Mouse (Mus musculus): ENCODE measurements around the gene Mrps11. TPM values are rescaled to one million over a fixed set of nuclear protein-coding genes. Genes with fewer than 3 reads are reported as not detected.
A peak's percentile ranks its signal among the peaks of the same experiment; 100 is the strongest.

Gene Mrps11
- 68.3 and 71.4 TPM in 2 replicates for polyA plus RNA-seq (2016; fragmentation: Nextera tagmentation; extraction: Ambion mirVana)

- no peaks in the 10 kb centered on the region for H3K27me3 ChIP-seq
- no peak within 1 kb of the TSS for H3K27ac ChIP-seq (replicated peaks)
- ATAC-seq (ENCODE audit: low FRiP score, low read depth), result peak; percentile 98
- H3K4me3 ChIP-seq, result peak within 1 kb of the TSS; percentile 94
- H3K36me3 ChIP-seq, result peaks cover 33% of the 10 kb centered on the region
- peak within 1 kb of the TSS; percentile 87 for H3K4me2 ChIP-seq (replicated peaks)
- H3K4me1 ChIP-seq, result peaks cover 14% of the 10 kb centered on the region
- peak within 1 kb of the TSS; percentile 83 for H3K9ac ChIP-seq (replicated peaks)
- H3K9me3 ChIP-seq, result no peaks in the 10 kb centered on the region
- under 1% methylated on average over 44 of the region's 44 CpGs for WGBS
Observed at GRCm38 (mm10) chr7:78782639-78783581, at the start of gene Mrps11, which contains the start of gene Mrpl46. Gene Mrps11, plus strand, starts transcription at chr7:78783119. Gene Mrpl46, minus strand, starts transcription at chr7:78783531.

GRCm38 (mm10) chr7:78737196-78737595 lies 45.7 kb upstream of the Mrps11 start:
- no peak overlapping the region for H3K4me2 ChIP-seq (replicated peaks)
- H3K9me3 ChIP-seq, result no peaks in the 10 kb centered on the region
- H3K27ac ChIP-seq (replicated peaks), result no peak overlapping the region
- H3K36me3 ChIP-seq, result no peaks in the 10 kb centered on the region
- H3K4me3 ChIP-seq, result no peak overlapping the region
- no peak overlapping the region for H3K9ac ChIP-seq (replicated peaks)
- no peaks in the 10 kb centered on the region for H3K27me3 ChIP-seq
- H3K4me1 ChIP-seq, result no peaks in the 10 kb centered on the region
- 89% methylated on average over 6 of the region's 6 CpGs for WGBS
- no peak for ATAC-seq (ENCODE audit: low FRiP score, low read depth)

GRCm38 (mm10) chr7:78737614-78738210 lies 45.2 kb upstream of the Mrps11 start, which contains the start of gene Ntrk3:
Gene Ntrk3, minus strand, starts transcription at chr7:78738012.
- H3K9ac ChIP-seq (replicated peaks), result no peak within 1 kb of the TSS
- 89% methylated on average over 5 of the region's 5 CpGs for WGBS
- H3K27me3 ChIP-seq, result no peaks in the 10 kb centered on the region
- H3K27ac ChIP-seq (replicated peaks), result no peak within 1 kb of the TSS
- ATAC-seq (ENCODE audit: low FRiP score, low read depth), result no peak
- H3K4me3 ChIP-seq, result no peak within 1 kb of the TSS
- H3K9me3 ChIP-seq, result no peaks in the 10 kb centered on the region
- no peak within 1 kb of the TSS for H3K4me2 ChIP-seq (replicated peaks)
- no peaks in the 10 kb centered on the region for H3K36me3 ChIP-seq
- no peaks in the 10 kb centered on the region for H3K4me1 ChIP-seq

DNA sequence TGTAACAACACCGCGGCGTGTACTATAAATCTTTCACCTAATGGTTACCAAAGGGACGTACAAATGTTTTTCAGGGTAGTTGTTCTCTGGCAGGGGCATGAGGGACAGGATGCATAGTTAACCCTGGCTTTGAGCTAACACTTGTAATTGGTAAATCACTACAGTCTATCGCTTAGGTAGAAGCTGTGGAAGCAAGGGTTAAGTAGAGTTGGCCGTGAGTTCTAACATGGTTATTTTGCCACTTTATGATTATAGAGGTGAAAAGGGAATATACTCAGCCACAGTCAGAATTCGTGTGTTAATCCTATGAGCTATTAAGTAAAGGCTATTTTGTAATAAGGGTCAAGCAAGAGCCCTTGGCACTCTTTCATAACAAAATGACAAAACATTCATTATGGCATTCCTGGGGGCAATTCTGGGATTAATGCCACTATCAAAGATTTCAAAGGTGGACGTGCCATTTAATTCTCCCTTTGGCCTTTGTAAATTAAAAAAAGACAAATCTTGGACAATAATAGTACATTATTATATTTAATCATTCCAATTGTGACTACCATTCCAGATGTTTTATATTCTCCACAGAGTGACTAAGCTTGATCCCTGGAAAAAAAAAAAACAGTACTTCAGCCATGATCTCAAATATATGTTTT lies 43.4 kb upstream of the Mrps11 start:
- Histone ChIP-seq H3K4me2 (replicated peaks) (no peak overlapping the region), H3K27ac (replicated peaks) (no peak overlapping the region), H3K9ac (replicated peaks) (no peak overlapping the region), H3K9me3 (no peaks in the 10 kb centered on the region), H3K4me1 (no peaks in the 10 kb centered on the region), H3K4me3 (no peak overlapping the region), H3K27me3 (no peaks in the 10 kb centered on the region), H3K36me3 (no peaks in the 10 kb centered on the region)
- no peak for ATAC-seq (ENCODE audit: low FRiP score, low read depth)
- 87% methylated on average over 8 of the region's 8 CpGs for WGBS

- no peaks in the 10 kb centered on the region for H3K4me1 ChIP-seq
- ATAC-seq (ENCODE audit: low FRiP score, low read depth), result no peak
- H3K4me3 ChIP-seq, result no peak overlapping the region
- H3K36me3 ChIP-seq, result no peaks in the 10 kb centered on the region
- H3K9me3 ChIP-seq, result no peaks in the 10 kb centered on the region
- H3K27ac ChIP-seq (replicated peaks), result no peak overlapping the region
- H3K4me2 ChIP-seq (replicated peaks), result no peak overlapping the region
- WGBS, result 85% methylated on average over 5 of the region's 5 CpGs
- no peaks in the 10 kb centered on the region for H3K27me3 ChIP-seq
- no peak overlapping the region for H3K9ac ChIP-seq (replicated peaks)
Observed at GRCm38 (mm10) chr7:78743731-78744385, 39.1 kb upstream of the Mrps11 start.

DNA sequence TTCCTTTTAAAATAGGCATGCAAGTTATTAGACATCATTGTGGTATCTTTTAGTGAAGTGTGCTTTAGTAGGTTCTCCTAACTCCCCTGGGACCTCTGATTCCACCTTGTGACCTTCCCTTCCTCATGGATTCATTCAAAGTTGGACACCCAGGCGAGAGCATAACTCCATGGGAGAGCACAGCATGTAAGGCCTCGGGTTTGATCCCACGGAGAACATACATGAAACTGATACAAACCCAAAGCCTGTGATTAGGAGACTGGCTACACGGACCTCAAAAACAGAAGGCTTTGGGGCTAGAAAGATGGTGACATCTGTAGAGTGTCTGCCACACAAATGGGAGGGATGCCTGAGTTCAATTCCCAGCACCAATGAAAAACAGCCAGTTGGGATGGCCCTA lies 30.0 kb upstream of the Mrps11 start:
- ATAC-seq (ENCODE audit: low FRiP score, low read depth), result no peak
- H3K27ac ChIP-seq (replicated peaks), result no peak overlapping the region
- WGBS, result 91% methylated on average over 4 of the region's 4 CpGs
- no peaks in the 10 kb centered on the region for H3K4me1 ChIP-seq
- no peak overlapping the region for H3K9ac ChIP-seq (replicated peaks)
- no peak overlapping the region for H3K4me2 ChIP-seq (replicated peaks)
- no peaks in the 10 kb centered on the region for H3K36me3 ChIP-seq
- no peak overlapping the region for H3K4me3 ChIP-seq
- no peaks in the 10 kb centered on the region for H3K27me3 ChIP-seq
- no peaks in the 10 kb centered on the region for H3K9me3 ChIP-seq

DNA sequence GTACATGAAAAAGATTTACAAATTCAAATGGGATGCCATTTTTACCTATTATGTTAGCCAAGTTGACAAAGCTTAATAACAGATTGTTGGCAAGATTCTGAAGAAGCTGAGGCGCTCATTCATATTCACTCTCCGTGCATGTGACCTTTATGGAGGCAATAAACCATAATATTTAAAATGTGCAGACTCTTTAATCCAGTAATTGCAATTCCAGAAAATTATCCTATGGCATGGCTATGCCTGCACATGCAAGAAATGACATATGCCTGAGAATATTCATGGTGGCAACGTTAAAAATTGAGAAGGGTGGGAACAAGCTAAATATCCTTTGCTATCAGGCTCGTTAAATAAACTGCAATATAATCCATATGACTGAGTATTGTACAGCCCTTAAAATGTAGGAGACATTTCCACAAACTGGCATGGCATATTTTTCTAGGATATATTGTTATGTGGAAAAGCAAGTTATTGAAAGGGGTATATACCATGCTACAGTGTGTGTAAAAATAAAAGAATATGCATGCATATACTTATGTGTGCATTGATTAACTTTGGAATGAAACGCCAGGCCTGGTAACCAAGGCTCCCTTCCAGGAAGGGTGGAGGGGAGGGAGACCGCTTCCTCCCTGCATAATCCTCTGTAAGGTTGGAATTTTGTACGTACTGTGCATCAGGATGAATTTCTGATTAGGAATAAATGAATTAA lies 29.0 kb upstream of the Mrps11 start:
- H3K27ac ChIP-seq (replicated peaks), result no peak overlapping the region
- no peak overlapping the region for H3K9ac ChIP-seq (replicated peaks)
- 77% methylated on average over 7 of the region's 7 CpGs for WGBS
- H3K4me3 ChIP-seq, result no peak overlapping the region
- no peaks in the 10 kb centered on the region for H3K27me3 ChIP-seq
- no peak overlapping the region for H3K4me2 ChIP-seq (replicated peaks)
- H3K9me3 ChIP-seq, result no peaks in the 10 kb centered on the region
- no peaks in the 10 kb centered on the region for H3K4me1 ChIP-seq
- ATAC-seq (ENCODE audit: low FRiP score, low read depth), result no peak
- no peaks in the 10 kb centered on the region for H3K36me3 ChIP-seq

- no peak for ATAC-seq (ENCODE audit: low FRiP score, low read depth)
- Histone ChIP-seq H3K27me3 (no peaks in the 10 kb centered on the region), H3K9me3 (no peaks in the 10 kb centered on the region), H3K27ac (replicated peaks) (no peak overlapping the region), H3K4me3 (no peak overlapping the region), H3K36me3 (no peaks in the 10 kb centered on the region), H3K4me2 (replicated peaks) (no peak overlapping the region), H3K9ac (replicated peaks) (no peak overlapping the region), H3K4me1 (no peaks in the 10 kb centered on the region)
- 54% methylated on average over 8 of the region's 8 CpGs for WGBS
Observed at GRCm38 (mm10) chr7:78754458-78755000, 28.4 kb upstream of the Mrps11 start.

- no peaks in the 10 kb centered on the region for H3K4me1 ChIP-seq
- 83% methylated on average over 3 of the region's 3 CpGs for WGBS
- no peak for ATAC-seq (ENCODE audit: low FRiP score, low read depth)
- peaks cover 4% of the 10 kb centered on the region; the same call in 1 of the 2 replicates for H3K27me3 ChIP-seq
- no peak overlapping the region for H3K4me2 ChIP-seq (replicated peaks)
- no peaks in the 10 kb centered on the region for H3K36me3 ChIP-seq
- no peaks in the 10 kb centered on the region for H3K9me3 ChIP-seq
- H3K27ac ChIP-seq (replicated peaks), result no peak overlapping the region
- H3K4me3 ChIP-seq, result no peak overlapping the region
- no peak overlapping the region for H3K9ac ChIP-seq (replicated peaks)
Observed at GRCm38 (mm10) chr7:78763801-78764200, 19.1 kb upstream of the Mrps11 start.

- 68% methylated on average over 5 of the region's 5 CpGs for WGBS
- H3K36me3 ChIP-seq, result no peaks in the 10 kb centered on the region
- ATAC-seq (ENCODE audit: low FRiP score, low read depth), result no peak
Observed at GRCm38 (mm10) chr7:78765215-78765631, 17.7 kb upstream of the Mrps11 start.

More at GRCm38 (mm10) chr7:78765215-78765631, 17.7 kb upstream of the Mrps11 start:
- no peak overlapping the region for H3K4me2 ChIP-seq (replicated peaks)
- H3K27me3 ChIP-seq, result peaks cover 4% of the 10 kb centered on the region; the same call in 1 of the 2 replicates
- no peaks in the 10 kb centered on the region for H3K4me1 ChIP-seq
- H3K9me3 ChIP-seq, result no peaks in the 10 kb centered on the region
- no peak overlapping the region for H3K27ac ChIP-seq (replicated peaks)
- H3K9ac ChIP-seq (replicated peaks), result no peak overlapping the region
- no peak overlapping the region for H3K4me3 ChIP-seq
